Mouse (Mus musculus) B cell, adult 67 days (primary cell): ENCODE results near the gene Pdcd1lg2. TPM values are rescaled to one million over a fixed set of nuclear protein-coding genes. Genes with fewer than 3 reads are reported as not detected.

ENCODE experiments used
- total RNA-seq, 2 experiments: library from RNA; stranded (reverse); gene quantifications; 4 replicates each; pipeline ENCODE4 v1.2.4; 2023

Pdcd1lg2 gene
- 1 to 10 TPM; 6.5 to 8.8 TPM for total RNA-seq

DNA sequence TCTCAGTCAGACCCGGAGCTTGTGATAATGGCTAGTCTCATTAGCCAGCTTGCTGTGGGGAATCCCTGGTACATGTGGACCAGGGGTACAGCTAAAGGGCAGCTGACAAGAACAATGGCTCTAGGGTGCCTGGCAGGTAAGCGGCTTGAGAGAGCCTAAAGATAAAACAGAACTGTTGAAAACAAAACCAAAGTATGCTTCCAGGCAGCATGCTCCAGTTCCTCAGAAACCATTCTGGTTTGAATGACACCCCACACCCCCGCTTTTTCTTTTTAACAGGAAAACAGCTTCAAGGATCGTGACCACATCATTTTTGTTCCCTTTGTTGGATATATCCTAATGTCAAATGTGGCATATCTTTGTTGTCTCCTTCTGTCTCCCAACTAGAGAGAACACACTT is at the start of gene Pdcd1lg2:
Gene Pdcd1lg2, plus strand, starts transcription at position 301 of the 400 bp plus-strand sequence.

DNA sequence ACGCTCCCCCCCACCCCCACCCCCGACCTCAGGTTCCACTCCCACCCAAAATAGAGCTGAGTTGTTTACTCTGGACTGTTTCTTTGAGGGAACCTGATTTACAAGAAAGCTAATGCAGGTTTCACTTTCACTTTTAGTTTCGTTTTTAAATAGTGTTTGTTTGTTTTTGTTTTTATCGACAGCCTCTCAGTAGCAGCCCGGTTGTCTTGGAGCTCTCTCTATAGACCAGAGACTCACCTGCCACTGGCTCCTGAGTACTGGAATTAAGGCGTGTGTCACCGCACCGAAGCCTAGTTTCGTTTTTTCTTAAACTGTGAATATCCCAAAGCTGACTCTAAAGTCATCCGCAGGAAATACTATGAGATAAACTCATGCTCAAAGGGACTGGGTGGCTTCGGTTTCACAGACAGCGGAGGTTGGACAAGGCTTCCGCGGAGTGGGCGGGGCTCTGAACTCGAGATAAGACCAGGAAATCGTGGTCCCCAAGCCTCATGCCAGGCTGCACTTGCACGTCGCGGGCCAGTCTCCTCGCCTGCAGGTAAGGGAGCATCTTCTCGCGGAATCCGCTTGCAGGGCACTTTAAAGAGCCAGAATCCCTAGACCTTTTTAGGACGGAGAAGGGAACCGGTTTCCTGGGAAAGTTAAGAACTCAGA is 43.6 kb upstream of the Pdcd1lg2 start, which contains the start of the genes Plgrkt and Cd274:
Gene Plgrkt, minus strand, starts transcription at position 422 of the 654 bp plus-strand sequence.
Gene Cd274, plus strand, starts transcription at position 487 of the 654 bp plus-strand sequence.

Other genes starting within 250 kb of the Pdcd1lg2 start
- 10 to 100 TPM; 58.3 to 61.4 TPM for gene Jak2, start 159.1 kb upstream of the Pdcd1lg2 start, total RNA-seq
- 1 to 10 TPM; 2.8 to 3.9 TPM for gene Insl6, start 85.6 kb upstream of the Pdcd1lg2 start, total RNA-seq
- not detected for gene Rln1, start 76.2 kb upstream of the Pdcd1lg2 start, total RNA-seq
- gene Plgrkt, start 43.5 kb upstream of the Pdcd1lg2 start, total RNA-seq = 100 to 1,000 TPM; 145 to 161 TPM
- gene Cd274, start 43.5 kb upstream of the Pdcd1lg2 start, total RNA-seq = 100 to 1,000 TPM in 1 of 2 experiments, 10 to 100 TPM in 1; 80.5 to 102 TPM
- gene Ric1, start 111.4 kb downstream of the Pdcd1lg2 start, total RNA-seq = 10 to 100 TPM; 49.9 to 58.2 TPM
- 10 to 100 TPM; 28.7 to 31.1 TPM for gene Ermp1, start 237.5 kb downstream of the Pdcd1lg2 start, total RNA-seq